Mouse (Mus musculus) MEL (cell line): ENCODE data around the gene Osbpl8.

Source experiments
- CTCF ChIP-seq, 3 experiments: IDR thresholded peaks in 2 of 3; conservative IDR thresholded peaks in 1 of 3; 2 replicates each; pipeline ENCODE4 v1.5.1; 2011 to 2012; ENCODE audit warnings: low read length in 3 of 3, low read depth in 2 of 3, mild to moderate bottlenecking in 2 of 3, improper control_type of control experiment in 1 of 3, inconsistent platforms in 1 of 3, mixed read lengths in 1 of 3, moderate library complexity in 1 of 3; ENCODE audit not compliant: control insufficient read depth in 1 of 3, insufficient read depth in 1 of 3, poor library complexity in 1 of 3, severe bottlenecking in 1 of 3
- GATA1 ChIP-seq: IDR thresholded peaks from 2 replicates; pipeline ENCODE4 v1.6.1; 2011; ENCODE audit warnings: low read depth, low read length, improper control_type of control experiment
- HCFC1 ChIP-seq: IDR thresholded peaks from 2 replicates; pipeline ENCODE4 v1.6.1; 2012; ENCODE audit warnings: low read depth, mild to moderate bottlenecking, inconsistent platforms, low read length, improper control_type of control experiment, moderate library complexity
- JUND ChIP-seq: IDR thresholded peaks from 2 replicates; pipeline ENCODE4 v1.6.1; 2011; ENCODE audit warnings: low read depth, mild to moderate bottlenecking, improper control_type of control experiment, low read length
- POLR2A ChIP-seq, 2 experiments: IDR thresholded peaks; 2 replicates each; pipeline ENCODE4 v1.6.1; 2011 to 2012; ENCODE audit warnings: low read length in 2 of 2, mild to moderate bottlenecking in 2 of 2, control low read depth in 1 of 2, improper control_type of control experiment in 1 of 2, low read depth in 1 of 2, moderate library complexity in 1 of 2; ENCODE audit not compliant: control insufficient read depth in 1 of 2, insufficient read depth in 1 of 2, poor library complexity in 1 of 2
- RAD21 ChIP-seq: IDR thresholded peaks from 2 replicates; pipeline ENCODE4 v1.6.1; 2011; ENCODE audit warnings: mild to moderate bottlenecking, low read depth, low read length, improper control_type of control experiment
- RCOR1 ChIP-seq: IDR thresholded peaks from 2 replicates; pipeline ENCODE4 v1.6.1; 2012; ENCODE audit warnings: low read depth, mild to moderate bottlenecking, inconsistent platforms, low read length, improper control_type of control experiment
- TAL1 ChIP-seq: IDR thresholded peaks from 2 replicates; pipeline ENCODE4 v1.6.1; 2012; ENCODE audit warnings: mild to moderate bottlenecking, inconsistent platforms, low read length, moderate library complexity, mixed read lengths
- UBTF ChIP-seq: IDR thresholded peaks from 2 replicates; pipeline ENCODE4 v1.6.1; 2012; ENCODE audit warnings: low read depth, mild to moderate bottlenecking, inconsistent platforms, low read length, improper control_type of control experiment, moderate library complexity, borderline replicate concordance; ENCODE audit not compliant: insufficient read depth
- USF1 ChIP-seq: IDR thresholded peaks from 2 replicates; pipeline ENCODE4 v1.6.1; 2014; ENCODE audit warnings: low read depth, mild to moderate bottlenecking, inconsistent platforms, low read length, improper control_type of control experiment, moderate library complexity
- USF2 ChIP-seq, 2 experiments: IDR thresholded peaks; 2 replicates each; pipeline ENCODE4 v1.6.1; 2011 to 2012; ENCODE audit warnings: improper control_type of control experiment in 2 of 2, low read length in 2 of 2, borderline replicate concordance in 1 of 2, inconsistent platforms in 1 of 2, low read depth in 1 of 2, mild to moderate bottlenecking in 1 of 2; ENCODE audit not compliant: insufficient read depth in 1 of 2
- ZMIZ1 ChIP-seq: IDR thresholded peaks from 2 replicates; pipeline ENCODE4 v1.6.1; 2012; ENCODE audit warnings: low read depth, mild to moderate bottlenecking, inconsistent platforms, low read length, improper control_type of control experiment, moderate library complexity

- no peak for TF ChIP-seq ZMIZ1
- no peak for TF ChIP-seq RCOR1
- no peak for TF ChIP-seq CTCF (IDR thresholded peaks at IDR 0.05 in 2 of 3, conservative IDR thresholded peaks at IDR 0.05 in 1 of 3; ENCODE audit: control insufficient read depth in 1 of 3, insufficient read depth in 1 of 3, low read depth in 2 of 3, low read length in 3 of 3, poor library complexity in 1 of 3, severe bottlenecking in 1 of 3)
- TF ChIP-seq UBTF, result no peak
- TF ChIP-seq TAL1, result no peak
- no peak for TF ChIP-seq RAD21
- TF ChIP-seq POLR2A (IDR thresholded peaks at IDR 0.05; ENCODE audit: control insufficient read depth in 1 of 2, insufficient read depth in 1 of 2, low read depth in 1 of 2, low read length in 2 of 2, poor library complexity in 1 of 2), result no peak
- no peak for TF ChIP-seq JUND
- TF ChIP-seq HCFC1, result no peak
- TF ChIP-seq USF1, result no peak
- TF ChIP-seq USF2 (IDR thresholded peaks at IDR 0.05; ENCODE audit: borderline replicate concordance in 1 of 2, insufficient read depth in 1 of 2, low read depth in 1 of 2, low read length in 2 of 2), result no peak
- no peak for TF ChIP-seq GATA1
Observed at GRCm38 (mm10) chr10:111214084-111214483, 49.5 kb downstream of the Osbpl8 start.
